Mouse (Mus musculus): ENCODE data around the gene Olfr1308. TPM values are rescaled to one million over a fixed set of nuclear protein-coding genes. Genes with fewer than 3 reads are reported as not detected.

Olfr1308 gene
- polyA plus RNA-seq (2015; fragmentation: Nextera tagmentation; extraction: Ambion mirVana) = not detected in 2 replicates

DNA sequence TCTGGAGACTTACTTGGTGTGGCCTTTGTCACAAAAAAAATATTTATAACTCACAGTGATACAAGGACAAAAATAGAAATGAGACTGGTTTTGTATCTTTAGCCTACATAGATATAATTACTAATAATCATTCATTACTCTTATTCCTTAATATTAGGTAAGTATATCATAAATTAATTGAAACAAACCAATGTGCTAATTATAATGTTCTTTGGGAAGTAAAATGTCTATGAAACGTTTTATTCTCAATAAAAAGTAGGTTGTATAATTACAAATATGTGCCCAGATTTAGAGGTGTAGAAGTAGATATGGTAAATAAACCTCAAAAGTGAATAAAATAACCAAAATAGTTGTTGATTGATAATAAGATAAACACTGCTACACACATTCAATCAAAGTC is at the start of gene Olfr1308:
Olfr1308 (minus strand) TSS at position 101 of the 400 bp plus-strand sequence.
- no peak for ATAC-seq
- Histone ChIP-seq H3K9me3 (ENCODE audit: control insufficient read depth, low read length) (no peaks in the 10 kb centered on the region), H3K27me3 (replicated peaks; ENCODE audit: control insufficient read depth, insufficient read depth, low read length) (no peaks in the 10 kb centered on the region), H3K4me2 (ENCODE audit: low read length) (no peak within 1 kb of the TSS), H3K27ac (ENCODE audit: low read length) (no peak within 1 kb of the TSS), H3K4me3 (replicated peaks; ENCODE audit: low read length) (no peak within 1 kb of the TSS), H3K4me1 (replicated peaks; ENCODE audit: control insufficient read depth, insufficient read depth, low read length) (no peaks in the 10 kb centered on the region), H3K9ac (replicated peaks; ENCODE audit: low read depth, low read length) (no peak within 1 kb of the TSS), H3K36me3 (ENCODE audit: control insufficient read depth, insufficient read depth) (no peaks in the 10 kb centered on the region)
- 56% methylated on average over 1 of the region's 1 CpGs for WGBS

DNA sequence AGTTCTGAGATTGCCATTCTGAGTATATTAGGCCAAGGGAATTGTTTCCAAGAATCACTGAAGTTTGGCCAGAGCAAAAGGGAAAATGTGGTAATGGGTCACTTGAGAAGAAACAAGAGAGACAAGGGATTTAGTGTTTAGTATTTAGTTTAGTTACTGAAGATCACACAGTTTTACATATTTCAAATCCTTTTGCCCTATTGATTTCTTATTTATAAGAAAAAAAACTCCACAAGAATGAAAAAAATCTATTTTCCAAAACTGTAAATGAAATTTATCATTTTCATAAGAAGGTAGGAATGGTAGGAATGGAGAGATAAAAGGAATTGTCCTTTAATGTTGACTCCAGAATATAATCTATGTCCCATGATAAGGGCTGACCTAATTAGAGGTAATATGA is 47.9 kb upstream of the Olfr1308 start, which contains the start of gene Olfr1310:
Olfr1310 (minus strand) TSS at position 101 of the 400 bp plus-strand sequence.
- Histone ChIP-seq H3K4me2 (ENCODE audit: low read length) (no peak within 1 kb of the TSS), H3K27ac (ENCODE audit: low read length) (no peak within 1 kb of the TSS), H3K9ac (replicated peaks; ENCODE audit: low read depth, low read length) (no peak within 1 kb of the TSS), H3K27me3 (replicated peaks; ENCODE audit: control insufficient read depth, insufficient read depth, low read length) (no peaks in the 10 kb centered on the region), H3K4me3 (replicated peaks; ENCODE audit: low read length) (no peak within 1 kb of the TSS), H3K4me1 (replicated peaks; ENCODE audit: control insufficient read depth, insufficient read depth, low read length) (no peaks in the 10 kb centered on the region), H3K9me3 (ENCODE audit: control insufficient read depth, low read length) (no peaks in the 10 kb centered on the region), H3K36me3 (ENCODE audit: control insufficient read depth, insufficient read depth) (no peaks in the 10 kb centered on the region)
- no peak for ATAC-seq

DNA sequence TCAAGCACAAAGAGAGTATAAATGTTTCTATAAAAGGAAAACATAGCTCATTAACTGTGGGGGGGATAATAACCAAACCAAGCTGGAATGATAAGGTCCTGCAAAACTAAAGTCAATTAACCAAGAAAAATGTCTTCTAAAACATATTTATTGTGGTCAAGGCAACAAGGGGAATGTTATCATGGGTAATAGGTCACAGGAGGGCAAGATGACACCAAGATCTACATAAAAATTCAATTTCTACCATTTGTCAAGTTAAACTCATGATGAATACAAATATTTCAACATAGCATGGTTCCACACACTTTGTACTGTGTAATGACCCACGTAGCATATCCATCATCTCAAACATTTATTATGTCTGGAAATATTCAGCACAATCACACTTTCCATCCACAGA is 25.4 kb upstream of the Olfr1308 start, which contains the start of gene Olfr1309:
Olfr1309 (minus strand) TSS at position 101 of the 400 bp plus-strand sequence.
- Histone ChIP-seq H3K4me3 (replicated peaks; ENCODE audit: low read length) (no peak within 1 kb of the TSS), H3K27me3 (replicated peaks; ENCODE audit: control insufficient read depth, insufficient read depth, low read length) (no peaks in the 10 kb centered on the region), H3K27ac (ENCODE audit: low read length) (no peak within 1 kb of the TSS), H3K4me1 (replicated peaks; ENCODE audit: control insufficient read depth, insufficient read depth, low read length) (no peaks in the 10 kb centered on the region), H3K36me3 (ENCODE audit: control insufficient read depth, insufficient read depth) (no peaks in the 10 kb centered on the region), H3K4me2 (ENCODE audit: low read length) (no peak within 1 kb of the TSS), H3K9me3 (ENCODE audit: control insufficient read depth, low read length) (no peaks in the 10 kb centered on the region), H3K9ac (replicated peaks; ENCODE audit: low read depth, low read length) (no peak within 1 kb of the TSS)
- WGBS = 68% methylated on average over 1 of the region's 1 CpGs
- no peak for ATAC-seq

DNA sequence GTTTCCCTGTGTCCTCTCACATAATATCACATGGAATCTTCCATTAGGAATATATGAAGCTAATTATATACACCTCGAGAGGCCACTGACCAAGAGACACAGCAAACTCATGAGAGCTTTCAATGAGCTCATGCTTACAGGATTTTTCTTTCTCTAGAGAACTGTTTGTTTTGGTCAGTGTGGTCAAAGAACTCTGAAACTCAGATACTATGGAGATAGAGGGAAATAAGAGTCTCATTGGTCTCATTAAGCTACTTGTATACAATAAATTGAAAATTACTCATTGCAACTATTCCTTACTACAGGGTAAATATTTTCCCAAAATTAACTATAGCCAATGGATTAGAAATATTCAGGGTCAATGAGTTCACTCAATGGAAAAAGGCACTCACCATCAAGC is 15.4 kb downstream of the Olfr1308 start, which contains the start of gene Olfr1307:
Olfr1307 (minus strand) TSS at position 101 of the 400 bp plus-strand sequence.
- H3K9me3 ChIP-seq (ENCODE audit: control insufficient read depth, low read length) = no peaks in the 10 kb centered on the region
- no peak within 1 kb of the TSS for H3K4me2 ChIP-seq (ENCODE audit: low read length)
- no peaks in the 10 kb centered on the region for H3K36me3 ChIP-seq (ENCODE audit: control insufficient read depth, insufficient read depth)
- no peaks in the 10 kb centered on the region for H3K4me1 ChIP-seq (replicated peaks; ENCODE audit: control insufficient read depth, insufficient read depth, low read length)
- no peak for ATAC-seq
- H3K27me3 ChIP-seq (replicated peaks; ENCODE audit: control insufficient read depth, insufficient read depth, low read length) = no peaks in the 10 kb centered on the region
- H3K4me3 ChIP-seq (replicated peaks; ENCODE audit: low read length) = no peak within 1 kb of the TSS
- H3K9ac ChIP-seq (replicated peaks; ENCODE audit: low read depth, low read length) = no peak within 1 kb of the TSS
- H3K27ac ChIP-seq (ENCODE audit: low read length) = no peak within 1 kb of the TSS
- 83% methylated on average over 1 of the region's 1 CpGs for WGBS

DNA sequence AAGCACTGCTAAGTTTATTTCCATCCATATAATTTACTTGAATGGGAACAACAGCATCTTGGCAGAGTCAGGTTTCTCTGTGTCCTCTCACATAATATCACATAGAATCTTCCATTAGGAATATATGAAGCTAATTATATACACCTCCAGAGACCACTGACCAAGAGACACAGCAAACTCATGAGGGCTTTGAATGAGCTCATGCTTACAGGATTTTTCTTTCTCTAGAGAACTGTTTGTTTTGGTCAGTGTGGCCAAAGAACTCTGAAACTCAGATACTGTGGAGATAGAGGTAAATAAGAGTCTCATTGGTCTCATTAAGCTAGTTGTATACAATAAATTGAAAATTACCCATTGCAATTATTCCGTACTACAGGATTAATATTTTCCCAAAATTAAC is 48.6 kb downstream of the Olfr1308 start, which contains the start of gene Olfr1306:
Olfr1306 (minus strand) TSS at position 101 of the 400 bp plus-strand sequence.
- Histone ChIP-seq H3K9me3 (ENCODE audit: control insufficient read depth, low read length) (peaks cover 4% of the 10 kb centered on the region; the same call in 1 of the 2 replicates), H3K4me2 (ENCODE audit: low read length) (no peak within 1 kb of the TSS), H3K4me1 (replicated peaks; ENCODE audit: control insufficient read depth, insufficient read depth, low read length) (no peaks in the 10 kb centered on the region), H3K4me3 (replicated peaks; ENCODE audit: low read length) (no peak within 1 kb of the TSS), H3K36me3 (ENCODE audit: control insufficient read depth, insufficient read depth) (no peaks in the 10 kb centered on the region), H3K27me3 (replicated peaks; ENCODE audit: control insufficient read depth, insufficient read depth, low read length) (no peaks in the 10 kb centered on the region), H3K27ac (ENCODE audit: low read length) (no peak within 1 kb of the TSS), H3K9ac (replicated peaks; ENCODE audit: low read depth, low read length) (no peak within 1 kb of the TSS)
- ATAC-seq = no peak
- WGBS = 87% methylated on average over 1 of the region's 1 CpGs

Other genes starting within 250 kb of the Olfr1308 start
- gene Olfr1301, start 213.9 kb downstream of the Olfr1308 start, polyA plus RNA-seq (2015; fragmentation: Nextera tagmentation; extraction: Ambion mirVana) = not detected in 2 replicates
- not detected in 2 replicates for gene Olfr1302, start 187.5 kb downstream of the Olfr1308 start, polyA plus RNA-seq (2015; fragmentation: Nextera tagmentation; extraction: Ambion mirVana)
- not detected in 2 replicates for gene Olfr1303, start 144.6 kb downstream of the Olfr1308 start, polyA plus RNA-seq (2015; fragmentation: Nextera tagmentation; extraction: Ambion mirVana)
- not detected in 2 replicates for gene Olfr1305, start 87.8 kb downstream of the Olfr1308 start, polyA plus RNA-seq (2015; fragmentation: Nextera tagmentation; extraction: Ambion mirVana)
- not detected in 2 replicates for gene Olfr1306, start 48.7 kb downstream of the Olfr1308 start, polyA plus RNA-seq (2015; fragmentation: Nextera tagmentation; extraction: Ambion mirVana)
- gene Olfr1307, start 15.5 kb downstream of the Olfr1308 start, polyA plus RNA-seq (2015; fragmentation: Nextera tagmentation; extraction: Ambion mirVana) = not detected in 2 replicates
- not detected in 2 replicates for gene Olfr1309, start 25.3 kb upstream of the Olfr1308 start, polyA plus RNA-seq (2015; fragmentation: Nextera tagmentation; extraction: Ambion mirVana)
- not detected in 2 replicates for gene Olfr1310, start 47.8 kb upstream of the Olfr1308 start, polyA plus RNA-seq (2015; fragmentation: Nextera tagmentation; extraction: Ambion mirVana)
- gene Olfr1311, start 59.5 kb upstream of the Olfr1308 start, polyA plus RNA-seq (2015; fragmentation: Nextera tagmentation; extraction: Ambion mirVana) = not detected in 2 replicates
- gene Olfr1312, start 85.3 kb upstream of the Olfr1308 start, polyA plus RNA-seq (2015; fragmentation: Nextera tagmentation; extraction: Ambion mirVana) = not detected in 2 replicates
- not detected in 2 replicates for gene Olfr1313, start 112.9 kb upstream of the Olfr1308 start, polyA plus RNA-seq (2015; fragmentation: Nextera tagmentation; extraction: Ambion mirVana)
- not detected in 2 replicates for gene Olfr1314, start 131.8 kb upstream of the Olfr1308 start, polyA plus RNA-seq (2015; fragmentation: Nextera tagmentation; extraction: Ambion mirVana)
- not detected in 2 replicates for gene Olfr1315-ps1, start 150.5 kb upstream of the Olfr1308 start, polyA plus RNA-seq (2015; fragmentation: Nextera tagmentation; extraction: Ambion mirVana)
- gene Olfr1316, start 170.0 kb upstream of the Olfr1308 start, polyA plus RNA-seq (2015; fragmentation: Nextera tagmentation; extraction: Ambion mirVana) = not detected in 2 replicates
- not detected in 2 replicates for gene Olfr1317, start 175.4 kb upstream of the Olfr1308 start, polyA plus RNA-seq (2015; fragmentation: Nextera tagmentation; extraction: Ambion mirVana)
- gene Olfr1318, start 189.3 kb upstream of the Olfr1308 start, polyA plus RNA-seq (2015; fragmentation: Nextera tagmentation; extraction: Ambion mirVana) = not detected in 2 replicates